Mouse (Mus musculus): ENCODE results near the gene Apopt1.

The Apopt1 gene

GRCm38 (mm10) chr12:111768322-111768928, 55.4 kb downstream of the Apopt1 start:
- DNase-seq (ENCODE audit: inconsistent age in 2 of 2, low spot score in 1 of 2), result no peak

DNA sequence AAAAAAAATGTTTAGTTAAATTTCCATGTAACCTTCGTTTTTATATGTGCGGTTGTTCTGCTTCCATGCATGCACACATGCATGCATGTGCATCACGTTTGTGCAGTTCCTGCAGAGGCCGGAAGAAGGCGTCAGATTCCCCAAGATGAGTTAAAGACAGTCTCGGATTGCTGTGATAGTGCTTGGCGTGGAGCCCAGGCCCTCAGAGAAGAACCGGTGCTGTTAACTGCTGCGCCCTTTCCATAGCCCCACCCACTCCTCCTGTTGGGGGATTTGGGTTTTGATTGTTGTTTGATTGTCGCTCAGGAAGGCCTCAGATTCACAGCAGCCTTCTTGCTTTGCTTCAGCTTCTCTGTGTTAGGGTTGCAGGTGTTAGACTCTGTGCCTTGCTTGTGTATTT, 56.2 kb downstream of the Apopt1 start:
- peak; percentile 48 to 54 for DNase-seq (ENCODE audit: inconsistent age in 2 of 2, low spot score in 1 of 2)

DNA sequence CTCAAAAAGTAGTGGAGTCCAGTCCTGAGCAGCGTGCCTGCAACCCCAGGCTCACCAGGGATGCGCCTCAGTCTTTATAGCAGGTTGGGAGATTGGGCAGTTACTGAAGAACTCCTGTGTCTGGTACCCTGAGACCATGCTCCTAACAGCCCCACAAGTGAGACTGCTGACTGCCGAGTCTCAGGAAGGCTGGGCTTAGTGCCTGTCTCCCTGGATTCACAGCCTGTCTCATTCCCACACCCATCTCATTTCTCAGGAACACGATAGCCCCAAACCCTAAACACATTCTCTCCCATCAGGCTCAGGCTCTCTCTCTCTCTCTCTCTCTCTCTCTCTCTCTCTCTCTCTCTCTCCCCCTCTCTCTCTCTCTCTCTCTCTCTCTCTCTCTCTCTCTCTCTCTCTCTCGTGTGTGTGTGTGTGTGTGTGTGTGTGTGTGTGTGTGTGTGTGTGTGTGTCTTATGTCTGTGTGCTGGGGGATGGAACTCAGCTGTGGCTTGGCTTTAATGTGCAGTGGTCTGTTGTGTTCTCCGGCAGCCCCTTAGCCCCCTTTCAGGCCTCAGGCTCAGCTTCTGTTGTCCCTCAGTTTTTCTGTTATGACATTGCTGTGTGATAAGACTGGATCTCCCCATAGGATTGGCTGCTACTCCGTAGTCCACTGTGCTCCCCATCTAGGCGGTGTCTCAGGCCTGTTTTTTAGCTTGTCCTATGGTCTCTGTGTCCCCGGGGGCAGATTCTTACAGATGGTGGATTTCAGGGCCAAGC, 56.9 kb downstream of the Apopt1 start:
- DNase-seq (ENCODE audit: inconsistent age in 2 of 2, low spot score in 1 of 2), result no peak

DNA sequence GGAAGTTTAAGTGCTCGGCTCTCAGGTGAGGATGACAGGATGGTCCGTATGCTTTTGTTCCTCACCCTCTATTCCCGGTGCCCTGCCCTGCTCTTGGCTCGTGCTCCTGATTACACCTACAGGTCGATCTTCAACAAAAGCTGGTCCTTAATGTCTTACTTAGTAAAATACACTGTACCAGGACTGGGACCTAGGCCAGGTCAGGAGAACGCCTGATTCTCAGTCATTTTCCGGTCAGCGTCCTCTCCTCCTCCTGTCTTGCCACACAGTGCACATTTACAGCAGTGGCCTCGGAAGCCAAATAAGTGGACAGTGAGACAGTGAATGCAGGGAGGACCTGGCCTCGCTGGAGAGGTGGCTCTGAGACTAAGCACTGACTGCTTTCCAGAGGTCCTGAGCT, 57.6 kb downstream of the Apopt1 start:
- no peak for DNase-seq (ENCODE audit: inconsistent age in 2 of 2, low spot score in 1 of 2)

DNA sequence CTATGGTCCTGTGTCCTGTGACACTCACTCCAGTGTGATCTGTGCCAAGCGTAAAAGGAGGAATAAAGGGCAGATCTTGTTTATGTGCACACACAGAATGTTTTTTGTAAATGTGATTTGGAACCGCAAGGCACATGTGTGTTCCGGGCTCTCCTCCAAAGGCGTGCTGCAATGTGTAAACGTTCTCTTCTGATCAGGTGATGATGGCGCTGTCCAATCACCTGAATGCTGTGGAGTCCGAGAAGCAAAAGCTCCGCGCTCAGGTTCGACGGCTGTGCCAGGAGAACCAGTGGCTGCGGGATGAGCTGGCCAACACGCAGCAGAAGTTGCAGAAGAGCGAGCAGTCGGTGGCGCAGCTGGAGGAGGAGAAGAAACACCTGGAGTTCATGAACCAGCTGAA, 61.1 kb downstream of the Apopt1 start:
- DNase-seq (ENCODE audit: inconsistent age in 2 of 2, low spot score in 1 of 2), result no peak

- no peak for DNase-seq (ENCODE audit: inconsistent age in 2 of 2, low spot score in 1 of 2)
Observed at GRCm38 (mm10) chr12:111774845-111775244, 61.8 kb downstream of the Apopt1 start.

- DNase-seq (ENCODE audit: inconsistent age in 2 of 2, low spot score in 1 of 2), result no peak
Observed at GRCm38 (mm10) chr12:111777919-111778318, 64.9 kb downstream of the Apopt1 start.

DNA sequence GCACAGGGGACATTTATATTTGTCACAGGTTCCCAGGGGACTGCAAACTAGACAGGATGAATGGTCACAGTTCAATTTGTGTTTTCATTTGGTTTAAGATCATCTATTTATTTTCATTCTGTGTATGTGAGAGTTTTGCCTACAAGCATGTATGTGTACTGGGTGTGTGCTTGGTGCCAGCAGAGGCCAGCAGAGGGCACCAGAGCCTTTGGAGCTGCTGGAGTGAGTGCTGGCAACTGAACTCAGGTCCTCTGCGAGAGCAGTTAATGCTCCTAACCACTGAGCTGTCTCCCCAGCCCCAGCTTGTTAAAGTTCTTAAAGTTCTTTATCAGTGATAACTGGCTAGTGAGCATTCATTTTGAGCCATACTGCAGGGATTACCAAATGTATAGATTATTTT, 66.5 kb downstream of the Apopt1 start:
- no peak for DNase-seq (ENCODE audit: inconsistent age in 2 of 2, low spot score in 1 of 2)

GRCm38 (mm10) chr12:111785174-111785573, 72.1 kb downstream of the Apopt1 start:
- DNase-seq (ENCODE audit: inconsistent age in 2 of 2, low spot score in 1 of 2), result no peak

- DNase-seq (ENCODE audit: inconsistent age in 2 of 2, low spot score in 1 of 2), result no peak
Observed at GRCm38 (mm10) chr12:111787015-111787414, 74.0 kb downstream of the Apopt1 start.

DNA sequence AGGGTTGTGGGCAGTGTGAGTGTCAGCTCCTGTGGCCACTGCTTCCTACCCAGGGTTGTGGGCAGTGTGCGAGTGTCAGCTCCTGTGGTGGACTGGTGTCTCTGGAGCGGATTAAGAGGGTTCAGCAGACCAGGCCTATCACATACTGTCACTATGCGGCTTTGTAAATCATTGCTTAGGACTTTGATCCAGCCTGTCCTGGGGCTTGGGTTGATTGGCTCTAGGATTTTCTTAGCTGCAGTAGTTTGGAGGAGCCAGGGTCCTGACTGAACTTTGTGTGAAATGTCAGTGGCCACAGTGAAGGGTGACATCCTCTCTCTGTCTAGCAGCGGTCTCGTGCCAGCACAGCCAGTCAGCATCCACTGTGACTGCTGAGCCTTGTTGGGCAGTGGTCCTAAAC, 77.0 kb downstream of the Apopt1 start:
- no peak for DNase-seq (ENCODE audit: inconsistent age in 2 of 2, low spot score in 1 of 2)

DNA sequence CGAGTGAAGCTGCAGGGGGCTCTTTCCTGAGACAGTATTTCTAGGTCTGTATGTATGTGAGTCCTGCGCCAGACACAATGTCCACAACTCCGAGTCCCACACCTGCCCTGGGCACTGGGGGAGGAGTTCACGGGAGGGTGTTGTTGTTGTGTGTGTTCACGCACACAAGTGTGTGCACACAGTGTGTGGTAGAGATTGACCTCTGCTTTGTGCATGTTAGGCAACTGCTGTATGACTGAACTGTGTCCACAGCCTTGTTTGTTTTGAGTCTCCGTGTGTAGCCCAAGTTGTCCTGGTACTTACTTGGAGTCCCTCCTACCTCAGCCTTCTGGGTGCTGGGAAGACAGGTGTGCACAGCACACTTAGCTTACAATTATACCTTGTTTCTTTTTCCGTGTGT, 77.6 kb downstream of the Apopt1 start:
- DNase-seq (ENCODE audit: inconsistent age in 2 of 2, low spot score in 1 of 2), result no peak

DNA sequence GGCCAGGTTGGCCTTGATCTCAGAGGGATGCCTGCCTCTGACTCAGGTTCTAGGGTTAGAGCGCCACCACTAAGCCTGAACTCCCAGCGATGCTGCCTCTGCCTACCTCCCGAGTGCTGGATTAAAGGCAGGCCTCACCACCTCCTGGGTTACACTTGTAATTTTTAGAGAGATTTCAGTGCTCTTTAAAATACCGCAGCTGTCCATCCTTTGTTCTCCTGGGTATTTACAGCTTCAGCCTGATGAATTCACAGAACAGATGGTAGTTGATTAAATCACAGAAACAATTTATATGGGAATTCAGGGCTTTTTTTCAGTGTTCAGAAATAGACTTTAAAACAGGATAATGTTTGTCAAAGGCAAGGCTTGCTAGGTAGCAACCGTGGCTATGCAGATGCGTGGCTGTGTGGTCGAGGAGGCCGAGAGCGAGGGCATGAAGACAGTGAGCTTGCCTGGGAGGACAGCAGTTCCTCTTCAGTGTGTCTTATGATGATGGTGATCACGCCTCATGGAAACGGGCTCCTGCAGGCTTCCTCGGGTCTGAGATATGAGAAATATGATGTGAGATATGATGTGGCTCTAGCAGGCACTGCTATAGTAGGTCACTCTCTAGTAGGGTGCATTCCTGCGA, 78.5 kb downstream of the Apopt1 start:
- no peak for DNase-seq (ENCODE audit: inconsistent age in 2 of 2, low spot score in 1 of 2)

- DNase-seq (ENCODE audit: inconsistent age in 2 of 2, low spot score in 1 of 2), result peak; percentile 63 to 81
Observed at GRCm38 (mm10) chr12:111794102-111794501, 81.0 kb downstream of the Apopt1 start.

DNA sequence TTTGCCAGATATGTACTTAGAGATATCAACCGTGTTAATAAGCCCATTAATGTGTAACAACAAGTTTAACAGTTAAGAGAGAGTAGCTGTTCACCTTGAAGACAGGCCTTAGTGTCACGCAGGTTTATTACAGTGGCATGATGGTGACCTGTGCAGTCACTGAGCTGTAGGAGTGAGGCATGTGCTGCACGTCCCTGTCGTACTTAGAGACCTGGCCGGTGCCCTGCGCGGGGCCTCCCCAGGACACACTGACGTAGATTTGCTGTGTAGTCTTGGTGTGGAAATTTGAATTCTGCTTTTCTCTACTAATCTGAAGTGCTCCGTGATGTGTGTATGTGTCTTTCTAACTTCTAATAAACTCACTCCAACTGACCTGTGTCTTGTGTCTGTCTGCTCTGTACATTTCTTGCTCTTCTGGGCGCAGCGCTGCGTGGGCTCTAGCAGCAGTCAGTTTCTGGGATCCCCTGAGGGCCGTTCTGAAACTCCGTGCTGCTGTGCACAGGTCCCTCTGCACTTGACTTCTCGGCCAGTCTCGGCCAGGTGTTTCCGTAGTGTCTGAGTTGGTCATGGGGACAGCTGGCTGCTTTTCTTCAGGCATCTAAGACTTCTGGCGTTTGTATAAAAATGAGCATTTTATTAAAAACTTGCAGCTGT, 81.6 kb downstream of the Apopt1 start:
- no peak for DNase-seq (ENCODE audit: inconsistent age in 2 of 2, low spot score in 1 of 2)

DNA sequence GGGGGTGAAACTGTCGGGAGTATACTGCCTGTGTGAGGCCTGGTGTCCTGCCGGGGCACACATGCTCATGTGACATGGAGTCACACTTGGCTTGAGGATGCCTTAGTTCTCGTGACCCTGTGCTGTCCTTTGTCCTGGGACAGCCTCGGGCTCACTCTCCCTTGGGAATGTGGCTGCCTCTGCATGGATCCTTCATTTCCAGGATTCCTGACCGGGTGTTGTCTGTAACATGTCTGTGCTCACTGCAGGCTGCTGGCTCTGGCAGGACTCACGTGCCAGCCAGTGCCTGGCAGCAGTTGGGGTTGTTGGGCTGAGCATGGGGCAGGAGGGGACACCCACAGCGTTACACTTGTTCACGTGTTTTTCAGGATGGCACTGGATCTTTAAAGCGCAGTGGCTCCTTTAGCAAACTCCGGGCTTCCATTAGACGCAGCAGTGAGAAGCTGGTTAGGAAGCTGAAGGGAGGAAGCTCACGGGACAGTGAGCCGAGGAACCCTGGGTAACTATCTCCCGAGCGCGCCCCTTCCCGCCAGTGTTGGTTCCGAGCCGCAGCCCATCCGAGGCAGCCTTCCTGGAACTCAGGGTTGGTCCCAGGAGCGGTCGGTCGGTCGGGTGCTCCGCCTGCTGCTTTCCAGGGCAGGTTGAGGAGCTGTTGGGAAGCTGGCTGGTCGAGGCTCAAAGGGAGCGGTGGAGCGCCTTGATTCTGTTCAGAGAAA, 82.3 kb downstream of the Apopt1 start:
- DNase-seq (ENCODE audit: inconsistent age in 2 of 2, low spot score in 1 of 2), result peak in 1 of 2 experiments; percentile 41

GRCm38 (mm10) chr12:111797251-111797650, 84.2 kb downstream of the Apopt1 start:
- no peak for DNase-seq (ENCODE audit: inconsistent age in 2 of 2, low spot score in 1 of 2)

- DNase-seq (ENCODE audit: inconsistent age in 2 of 2, low spot score in 1 of 2), result no peak
Observed at GRCm38 (mm10) chr12:111798493-111798892, 85.4 kb downstream of the Apopt1 start.

DNA sequence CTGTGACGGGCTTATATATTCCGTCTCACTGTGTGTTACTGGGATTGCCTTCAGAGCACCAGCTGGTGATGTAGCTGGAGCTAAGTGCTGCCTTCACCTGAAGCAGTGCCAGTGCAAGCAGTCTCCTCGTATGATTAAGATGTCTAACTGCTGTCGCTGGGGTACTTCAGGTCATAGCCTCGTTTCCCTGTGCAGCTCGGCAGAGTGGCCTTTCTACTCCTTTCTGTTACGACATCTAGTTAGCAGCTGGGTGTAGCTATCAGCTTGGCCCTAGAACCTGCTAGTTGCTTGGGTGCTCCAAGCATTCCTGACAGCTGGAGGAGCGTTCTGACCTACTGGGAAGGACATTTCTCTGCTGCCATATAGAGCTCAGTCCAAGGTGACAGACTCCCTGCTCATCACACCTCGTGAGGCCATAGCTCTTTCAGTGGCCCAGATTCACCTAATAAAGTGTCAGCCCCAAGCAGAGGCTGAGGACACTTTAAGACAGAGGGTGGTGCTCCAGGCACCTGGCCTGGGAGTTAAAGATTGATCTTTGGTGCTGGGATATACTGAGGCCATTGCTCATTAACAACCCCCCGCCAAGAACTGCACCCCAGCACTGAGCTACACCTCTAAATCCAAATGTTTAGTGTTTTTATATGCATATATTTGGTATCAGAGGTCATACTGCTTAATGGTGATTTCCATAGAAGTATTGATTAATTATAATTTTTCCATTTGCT, 87.6 kb downstream of the Apopt1 start:
- DNase-seq (ENCODE audit: inconsistent age in 2 of 2, low spot score in 1 of 2), result peak in 1 of 2 experiments; percentile 55

GRCm38 (mm10) chr12:111803538-111803937, 90.5 kb downstream of the Apopt1 start:
- DNase-seq (ENCODE audit: inconsistent age in 2 of 2, low spot score in 1 of 2), result no peak

Measured in adrenal gland, adult (tissue).